Mouse (Mus musculus) C2C12 (cell line): ENCODE results near the gene Gm45062.

ENCODE experiments used
- CEBPB ChIP-seq: IDR thresholded peaks from one replicate; pipeline ENCODE4 v1.6.1; 2011; ENCODE audit warnings: low read depth, mild to moderate bottlenecking, control low read depth, moderate library complexity
- CTCF ChIP-seq: IDR thresholded peaks from one replicate; pipeline ENCODE4 v1.5.1; 2011; ENCODE audit not compliant: control insufficient read depth, insufficient read depth, insufficient read length
- FOSL1 ChIP-seq: IDR thresholded peaks from one replicate; pipeline ENCODE4 v1.8.0; 2011; ENCODE audit warnings: mild to moderate bottlenecking, low read length; ENCODE audit not compliant: poor library complexity, insufficient read depth, severe bottlenecking
- MAX ChIP-seq: IDR thresholded peaks from one replicate; pipeline ENCODE4 v1.6.1; 2011; ENCODE audit warnings: mild to moderate bottlenecking, control low read depth
- USF1 ChIP-seq: IDR thresholded peaks from one replicate; pipeline ENCODE4 v1.6.1; 2011; ENCODE audit warnings: low read depth, mild to moderate bottlenecking, control low read depth, moderate library complexity

DNA sequence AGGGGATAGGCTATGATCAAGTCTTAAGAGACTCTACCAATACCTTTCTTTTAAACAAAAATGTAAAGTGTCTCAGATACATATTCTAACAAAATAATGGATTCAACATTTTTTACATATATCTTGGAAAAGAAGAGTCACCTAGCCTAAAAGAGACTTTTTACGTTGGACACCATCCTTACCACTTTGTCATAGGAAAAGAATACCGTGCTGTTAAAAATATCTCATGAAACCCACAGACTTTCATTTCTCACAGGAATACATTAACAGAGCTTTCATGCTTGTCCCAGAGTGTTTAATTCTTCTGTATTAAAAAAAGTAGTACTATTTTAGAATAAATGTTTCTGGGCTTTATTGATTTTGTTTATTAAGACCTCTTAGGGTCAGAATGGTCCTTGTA lies 291.9 kb downstream of the Gm45062 start:
- TF ChIP-seq CTCF (no peak), MAX (no peak), USF1 (no peak), FOSL1 (no peak), CEBPB (no peak)
